Mouse (Mus musculus) embryo, embryonic 11.5 days (tissue): Measurements from ENCODE around the gene Cldn34b3.
"Not testable (repeated sequence)": the region's sequence is repeated elsewhere in the genome, so short reads cannot be mapped to it uniquely, and the experiment has no call there.

Experiments used
- DNase-seq: peaks from one replicate; pipeline ENCODE4 v3.0.0-alpha.2; 2012; ENCODE audit warnings: low read depth, low spot score

Cldn34b3 gene

GRCm38 (mm10) chrX:76264004-76264403 lies at the start of gene Cldn34b3:
Cldn34b3 (plus strand) TSS chrX:76264304.
- not testable (repeated sequence) for DNase-seq
